Mouse (Mus musculus) heart, adult 2 months (tissue): ENCODE measurements around the gene Klhl26. TPM values are rescaled to one million over a fixed set of nuclear protein-coding genes. Genes with fewer than 3 reads are reported as not detected.

Experiments used
- DNase-seq, 2 experiments: peaks; one replicate each; pipeline ENCODE4 v3.0.0; 2021
- H3K27ac ChIP-seq: fragments of 200-600 bp; 2 replicates; pipeline ENCODE4 v1.8.1; 2022
- H3K27me3 ChIP-seq: fragments of 200-500 bp; 2 replicates; pipeline ENCODE4 v1.6.1; 2012; ENCODE audit warnings: mild to moderate bottlenecking, low read length, inconsistent platforms, mixed read lengths; ENCODE audit not compliant: control insufficient read depth, insufficient read depth
- H3K36me3 ChIP-seq: fragments of 200-500 bp; 2 replicates; pipeline ENCODE4 v1.6.1; 2012; ENCODE audit warnings: low read length, inconsistent platforms; ENCODE audit not compliant: control insufficient read depth, insufficient read depth
- H3K4me1 ChIP-seq: fragments of 200-500 bp; 2 replicates; pipeline ENCODE4 v1.6.1; 2011; ENCODE audit warnings: low read length; ENCODE audit not compliant: control insufficient read depth, insufficient read depth
- H3K4me3 ChIP-seq: fragments of 200-600 bp; 2 replicates; pipeline ENCODE4 v1.8.1; 2022
- H3K79me2 ChIP-seq: fragments of 200-500 bp; replicated peaks from 2 replicates; pipeline ENCODE4 v1.6.1; 2012; ENCODE audit warnings: mild to moderate bottlenecking, inconsistent platforms, low read length, moderate library complexity, mixed read lengths; ENCODE audit not compliant: control insufficient read depth, insufficient read depth
- H3K9ac ChIP-seq: fragments of 200-500 bp; 2 replicates; pipeline ENCODE4 v1.6.1; 2012; ENCODE audit warnings: low read depth, mild to moderate bottlenecking, control low read depth, inconsistent platforms, low read length, mixed read lengths
- CTCF ChIP-seq: fragments of 200-600 bp; IDR thresholded peaks from 2 replicates; pipeline ENCODE4 v1.8.1; 2022; ENCODE audit warnings: antibody characterized with exemption, mild to moderate bottlenecking, moderate library complexity
- EP300 ChIP-seq: fragments of 200-500 bp; IDR thresholded peaks from 2 replicates; pipeline ENCODE4 v1.6.1; 2011; ENCODE audit warnings: low read depth, low read length, control low read depth; ENCODE audit not compliant: insufficient read depth
- POLR2A ChIP-seq: fragments of 200-500 bp; IDR thresholded peaks from 2 replicates; pipeline ENCODE4 v1.6.1; 2011; ENCODE audit warnings: mild to moderate bottlenecking, low read depth, low read length, control low read depth; ENCODE audit not compliant: insufficient read depth
- WGBS: fragments of 180-500 bp; shearing (Covaris S2); methylation state at CpG from one replicate; pipeline ENCODE4 v1.1.7; 2018; 5-methylcytosine and 5-hydroxymethylcytosine counted together
- intact Hi-C: fragments of 180-260 bp; cut with DNase I; formaldehyde crosslinking; loops from one replicate; pipeline ENCODE4 v1.15.1; 2025
- polyA plus RNA-seq: library from polyadenylated mRNA; depleted of rRNA; stranded (reverse); fragments of >200 nt; gene quantifications from 2 replicates; pipeline ENCODE4 v1.2.3, GENCODE M21; 2012
- total RNA-seq, 2 experiments: library from RNA; stranded (reverse); gene quantifications; 2 replicates each; pipeline ENCODE4 v1.2.3; 2021

Gene Klhl26
- total and polyA plus RNA-seq, 3 experiments: 8.1 to 18.8 (median 8.6) TPM

DNA sequence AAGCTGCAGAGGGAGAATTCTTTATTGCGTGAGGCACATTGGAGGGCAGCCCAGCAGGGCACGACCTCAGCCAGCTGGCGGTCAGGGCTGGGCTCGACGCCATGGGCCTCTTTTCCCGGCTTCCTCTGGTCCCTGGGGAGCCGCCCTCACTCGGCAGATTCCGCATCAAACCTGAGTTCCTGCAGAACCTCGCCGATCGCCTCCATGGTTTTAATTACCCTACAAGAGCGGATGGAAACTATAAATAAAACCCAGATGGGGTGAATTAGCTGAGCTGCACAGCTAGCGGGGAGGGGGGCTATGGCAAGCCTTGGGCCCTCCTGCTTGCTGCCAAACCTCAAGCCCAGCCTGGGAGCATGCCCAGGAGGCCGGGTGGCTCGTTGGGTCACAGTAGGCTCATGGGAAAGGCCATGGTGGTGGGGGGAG, 27.5 kb upstream of the Klhl26 start:
- WGBS: 17% methylated on average over 16 of the region's 16 CpGs
- no peak overlapping the region for H3K4me3 ChIP-seq
- intact Hi-C loops: no loop called here

DNA sequence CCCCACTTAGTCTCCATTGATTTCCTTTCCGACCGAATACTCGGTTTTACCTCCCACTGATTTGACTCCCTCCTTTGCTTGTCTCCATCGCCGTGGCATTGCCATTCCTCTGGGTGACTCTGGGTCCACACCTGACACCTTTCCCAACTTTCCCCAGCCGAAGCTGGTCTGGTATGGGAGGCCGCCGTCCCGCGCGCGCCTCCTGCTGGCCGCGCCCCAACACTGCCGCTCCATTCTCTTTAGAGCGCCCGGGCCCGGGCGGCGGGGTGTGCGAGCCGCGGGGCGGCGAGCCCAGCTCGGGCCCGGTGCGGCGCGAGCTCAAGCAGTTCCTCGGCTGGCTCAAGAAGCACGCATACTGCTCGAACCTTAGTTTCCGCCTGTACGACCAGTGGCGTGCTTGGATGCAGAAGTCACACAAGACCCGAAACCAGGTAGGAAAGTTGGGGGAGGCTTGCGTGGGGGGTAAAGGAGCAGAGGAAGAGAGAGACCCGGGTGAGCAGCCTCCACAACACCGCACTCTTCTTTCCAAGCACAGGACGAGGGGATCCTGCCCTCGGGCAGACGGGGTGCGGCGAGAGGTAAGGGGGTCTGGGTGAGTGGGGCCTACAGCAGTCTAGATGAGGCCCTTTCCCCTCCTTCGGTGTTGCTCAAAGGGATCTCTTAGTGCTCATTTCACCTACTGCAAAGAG, 26.4 kb upstream of the Klhl26 start:
- Histone ChIP-seq H3K9ac (no peak overlapping the region), H3K4me3 (no peak overlapping the region), H3K4me1 (peaks cover 8% of the 10 kb centered on the region), H3K79me2 (no peaks in the 10 kb centered on the region), H3K27me3 (peaks cover 1% of the 10 kb centered on the region; the same call in 1 of the 2 replicates), H3K36me3 (no peaks in the 10 kb centered on the region), H3K27ac (no peak overlapping the region)
- WGBS: 22% methylated on average over 46 of the region's 46 CpGs
- TF ChIP-seq EP300: no peak
- TF ChIP-seq CTCF: peak; percentile 89
- no peak for TF ChIP-seq POLR2A
- intact Hi-C loops: loop anchor here (1.0 to 2.0 kb wide), 3 partner anchors 26 to 120 kb away; partner anchors contain the start of genes Crtc1 and Klhl26
- peak; percentile 75 to 80 for DNase-seq

More for the DNA sequence above, 27.5 kb upstream of the Klhl26 start:
- H3K4me1 ChIP-seq: peaks cover 14% of the 10 kb centered on the region
- 0 out of 2 replicates have a peak, but pooled peaks cover 1% of the 10 kb centered on the region for H3K79me2 ChIP-seq
- H3K36me3 ChIP-seq: peaks cover 2% of the 10 kb centered on the region; the same call in 1 of the 2 replicates
- TF ChIP-seq EP300 (0 out of 2 replicates have a peak, but pooled peaks have one; percentile 22), CTCF (no peak)
- H3K27me3 ChIP-seq: peaks cover 1% of the 10 kb centered on the region; the same call in 1 of the 2 replicates
- H3K9ac ChIP-seq: no peak overlapping the region
- peak; percentile 79 to 82 for DNase-seq
- H3K27ac ChIP-seq: peak overlapping the region; percentile 1; the same call in 1 of the 2 replicates

DNA sequence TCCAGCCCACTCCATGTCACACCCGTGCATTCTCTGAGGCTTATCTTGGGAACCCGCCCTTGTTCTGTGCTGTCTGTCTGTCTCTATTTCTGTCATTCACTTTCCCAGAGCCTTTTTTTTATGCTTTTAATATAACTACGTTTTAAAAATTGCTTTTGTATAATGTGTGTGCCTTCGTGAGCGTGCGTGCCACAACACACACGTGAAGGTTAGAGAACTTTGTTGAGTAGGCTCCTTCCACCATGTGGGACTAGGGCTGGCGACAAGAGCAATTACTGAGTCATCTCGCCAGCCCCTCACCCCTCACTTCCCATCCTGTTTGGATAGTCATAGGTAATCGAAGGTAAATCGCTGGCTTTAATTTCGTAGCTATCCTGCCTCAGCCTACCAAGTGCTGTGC, 25.8 kb upstream of the Klhl26 start:
- Histone ChIP-seq H3K27ac (no peak overlapping the region), H3K4me3 (no peak overlapping the region), H3K27me3 (peaks cover 1% of the 10 kb centered on the region; the same call in 1 of the 2 replicates), H3K79me2 (no peaks in the 10 kb centered on the region), H3K36me3 (no peaks in the 10 kb centered on the region), H3K9ac (no peak overlapping the region), H3K4me1 (peaks cover 8% of the 10 kb centered on the region)
- intact Hi-C loops: loop anchor here (2.0 kb wide), 2 partner anchors 26 to 64 kb away; partner anchors contain the start of genes Crtc1 and Klhl26
- WGBS: 40% methylated on average over 12 of the region's 12 CpGs
- no peak for DNase-seq
- TF ChIP-seq POLR2A: no peak
- TF ChIP-seq EP300: no peak
- no peak for TF ChIP-seq CTCF

DNA sequence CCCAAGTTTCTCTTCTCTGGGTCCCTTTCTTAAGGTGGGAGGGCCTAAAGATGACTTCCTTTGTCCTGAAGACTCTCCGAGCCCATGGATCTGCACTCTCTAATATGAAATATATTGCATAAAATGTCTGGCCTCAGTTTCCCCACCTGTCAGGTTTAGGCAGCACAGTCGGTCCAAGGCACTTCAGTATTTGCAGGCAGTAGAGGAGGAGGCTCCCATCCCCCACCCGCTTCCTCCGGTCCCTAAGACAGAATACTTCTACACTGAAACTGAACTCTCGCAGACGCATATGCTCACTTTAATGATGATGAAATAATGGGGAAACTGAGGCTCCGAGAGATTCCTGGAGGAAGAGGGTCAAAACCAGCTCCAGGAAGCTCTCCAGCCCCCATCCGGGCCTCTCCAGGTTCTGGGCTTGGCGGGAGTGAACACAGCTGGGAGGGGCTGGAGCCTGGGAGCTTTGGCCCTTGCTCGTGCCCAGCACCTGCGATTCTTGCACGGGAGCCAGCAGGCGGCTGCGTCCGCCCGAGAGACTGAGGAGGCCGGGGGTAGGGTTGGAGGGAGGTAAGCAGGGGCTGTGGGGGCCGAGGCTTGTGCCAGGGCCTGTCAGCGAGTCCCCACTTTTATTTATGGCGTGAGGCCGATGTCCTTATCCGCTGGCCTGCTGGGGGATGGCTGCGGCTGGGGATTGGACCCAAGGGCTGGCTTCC, 25.2 kb upstream of the Klhl26 start:
- H3K27ac ChIP-seq: no peak overlapping the region
- 15% methylated on average over 23 of the region's 23 CpGs for WGBS
- no peak overlapping the region for H3K9ac ChIP-seq
- peak; percentile 71 for DNase-seq
- H3K27me3 ChIP-seq: peaks cover 1% of the 10 kb centered on the region; the same call in 1 of the 2 replicates
- TF ChIP-seq EP300: no peak
- no peak for TF ChIP-seq CTCF
- TF ChIP-seq POLR2A: no peak
- intact Hi-C loops: loop anchor here (2.0 kb wide), 2 partner anchors 25 to 63 kb away; partner anchors contain the start of genes Crtc1 and Klhl26
- H3K79me2 ChIP-seq: no peaks in the 10 kb centered on the region
- peaks cover 8% of the 10 kb centered on the region for H3K4me1 ChIP-seq
- no peak overlapping the region for H3K4me3 ChIP-seq
- no peaks in the 10 kb centered on the region for H3K36me3 ChIP-seq

DNA sequence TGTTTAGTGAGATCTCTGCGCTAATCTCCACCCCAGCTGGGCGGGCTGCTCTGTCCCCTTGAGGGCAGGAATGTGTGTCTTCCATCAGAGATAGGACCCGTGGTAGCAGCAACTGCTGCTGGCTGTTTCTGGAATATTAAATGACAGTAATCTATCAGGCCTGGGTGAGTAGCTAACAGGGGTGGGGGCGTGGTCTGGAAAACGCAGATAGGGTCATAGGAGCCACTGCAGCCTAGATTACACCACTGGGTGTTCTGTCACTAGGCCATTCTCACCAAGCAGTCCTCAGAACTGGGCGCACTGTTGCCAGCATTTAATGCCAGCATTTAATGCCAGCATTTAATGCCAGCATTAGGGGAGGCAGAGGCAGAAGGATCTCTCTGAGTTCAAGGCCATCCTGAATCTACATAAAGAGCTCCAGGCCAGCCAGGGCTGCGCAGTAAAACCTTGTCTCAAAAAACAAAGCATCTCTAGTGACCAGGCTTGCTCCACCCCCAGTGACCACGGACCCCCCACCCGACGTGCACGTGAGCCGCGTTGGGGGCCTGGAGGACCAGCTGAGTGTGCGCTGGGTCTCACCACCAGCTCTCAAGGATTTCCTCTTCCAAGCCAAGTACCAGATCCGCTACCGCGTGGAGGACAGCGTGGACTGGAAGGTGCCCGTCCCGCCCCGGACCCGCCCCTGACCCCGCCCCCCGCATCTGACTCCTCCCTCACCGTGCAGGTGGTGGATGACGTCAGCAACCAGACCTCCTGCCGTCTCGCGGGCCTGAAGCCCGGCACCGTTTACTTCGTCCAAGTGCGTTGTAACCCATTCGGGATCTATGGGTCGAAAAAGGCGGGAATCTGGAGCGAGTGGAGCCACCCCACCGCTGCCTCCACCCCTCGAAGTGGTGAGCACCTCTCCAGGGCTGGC, 23.9 kb upstream of the Klhl26 start:
- H3K36me3 ChIP-seq: no peaks in the 10 kb centered on the region
- H3K27me3 ChIP-seq: peaks cover 1% of the 10 kb centered on the region; the same call in 1 of the 2 replicates
- H3K9ac ChIP-seq: no peak overlapping the region
- H3K27ac ChIP-seq: no peak overlapping the region
- TF ChIP-seq POLR2A (no peak), EP300 (no peak), CTCF (no peak)
- 16% methylated on average over 39 of the region's 39 CpGs for WGBS
- intact Hi-C loops: no loop called here
- DNase-seq: no peak
- H3K4me3 ChIP-seq: no peak overlapping the region
- peaks cover 4% of the 10 kb centered on the region for H3K4me1 ChIP-seq
- no peaks in the 10 kb centered on the region for H3K79me2 ChIP-seq
